Mouse (Mus musculus): ENCODE measurements around the gene Greb1.

- TF ChIP-seq CTCF (IDR thresholded peaks at IDR 0.05 in 2 of 3, conservative IDR thresholded peaks at IDR 0.05 in 1 of 3; ENCODE audit: control insufficient read depth in 1 of 3, insufficient read depth in 1 of 3, low read depth in 2 of 3, low read length in 3 of 3, poor library complexity in 1 of 3, severe bottlenecking in 1 of 3) = no peak
- TF ChIP-seq POLR2AphosphoS2 (IDR thresholded peaks at IDR 0.05; ENCODE audit: low read length) = no peak
- no peak for TF ChIP-seq TCF12 (IDR thresholded peaks at IDR 0.05; ENCODE audit: low read depth, low read length)
- no peak for TF ChIP-seq POLR2A (IDR thresholded peaks at IDR 0.05; ENCODE audit: control insufficient read depth in 1 of 2, insufficient read depth in 1 of 2, low read depth in 1 of 2, low read length in 2 of 2, poor library complexity in 1 of 2)
- no peak for TF ChIP-seq RAD21 (IDR thresholded peaks at IDR 0.05; ENCODE audit: low read depth, low read length)
- no peak for TF ChIP-seq TBP (IDR thresholded peaks at IDR 0.05; ENCODE audit: low read depth, low read length)
- no peak for TF ChIP-seq BHLHE40 (IDR thresholded peaks at IDR 0.05; ENCODE audit: borderline replicate concordance, low read depth, low read length)
- TF ChIP-seq TAL1 (IDR thresholded peaks at IDR 0.05; ENCODE audit: low read length) = no peak
- no peak for TF ChIP-seq RCOR1 (IDR thresholded peaks at IDR 0.05; ENCODE audit: low read depth, low read length)
- TF ChIP-seq ETS1 (IDR thresholded peaks at IDR 0.05; ENCODE audit: low read depth, low read length) = no peak
Observed at GRCm38 (mm10) chr12:16836188-16836587, 35.5 kb upstream of the Greb1 start.
